Mouse (Mus musculus) cerebellum, adult 2 months (tissue): ENCODE data around the gene Ikzf2.

Experiments used
- CTCF ChIP-seq: fragments of 200-500 bp; IDR thresholded peaks from 2 replicates; pipeline ENCODE4 v1.5.1; 2011; ENCODE audit warnings: low read depth, mild to moderate bottlenecking, control low read depth, low read length, moderate library complexity, borderline replicate concordance; ENCODE audit not compliant: insufficient read depth
- POLR2A ChIP-seq: fragments of 200-500 bp; IDR thresholded peaks from 2 replicates; pipeline ENCODE4 v1.6.1; 2011; ENCODE audit warnings: low read length, control low read depth, borderline replicate concordance; ENCODE audit not compliant: insufficient read depth

- no peak for TF ChIP-seq CTCF
- TF ChIP-seq POLR2A = no peak
Observed at GRCm38 (mm10) chr1:69629513-69629912, 57.5 kb downstream of the Ikzf2 start.
